Mouse (Mus musculus) MEL (cell line): Measurements from ENCODE around the gene Top3b. TPM values are rescaled to one million over a fixed set of nuclear protein-coding genes. Genes with fewer than 3 reads are reported as not detected.

ENCODE experiments used
- DNase-seq: peaks from one replicate; pipeline ENCODE4 v3.0.0; 2011; ENCODE audit warnings: low read depth, low spot score
- H3K27ac ChIP-seq: 2 replicates; pipeline ENCODE4 v1.5.1; 2012; ENCODE audit warnings: low read depth, mild to moderate bottlenecking, control low read depth, low read length, moderate library complexity; ENCODE audit not compliant: control insufficient read depth
- H3K27me3 ChIP-seq, 2 experiments: fragments of 150-350 bp in 1 of 2; sonication (generic) in 1 of 2; 2 replicates each; pipeline ENCODE4 v1.6.1; 2012; ENCODE audit warnings: low read length in 2 of 2, mild to moderate bottlenecking in 2 of 2, improper control_type of control experiment in 1 of 2, moderate library complexity in 1 of 2; ENCODE audit not compliant: insufficient read depth in 2 of 2, control insufficient read depth in 1 of 2
- H3K36me3 ChIP-seq, 2 experiments: 2 replicates each; pipeline ENCODE4 v1.6.1; 2012 to 2014; ENCODE audit warnings: low read length in 2 of 2, improper control_type of control experiment in 1 of 2, inconsistent platforms in 1 of 2, mild to moderate bottlenecking in 1 of 2; ENCODE audit not compliant: insufficient read depth in 2 of 2, control insufficient read depth in 1 of 2
- H3K4me1 ChIP-seq, 2 experiments: fragments of 150-350 bp in 1 of 2; sonication (generic) in 1 of 2; 2 replicates each; pipeline ENCODE4 v1.6.1; 2012; ENCODE audit warnings: low read length in 2 of 2, improper control_type of control experiment in 1 of 2, mild to moderate bottlenecking in 1 of 2; ENCODE audit not compliant: insufficient read depth in 2 of 2, control insufficient read depth in 1 of 2
- H3K4me3 ChIP-seq, 2 experiments: fragments of 150-350 bp in 1 of 2; sonication (generic) in 1 of 2; 2 replicates each; pipeline ENCODE4 v1.5.1; 2012; ENCODE audit warnings: low read depth in 2 of 2, low read length in 2 of 2, mild to moderate bottlenecking in 2 of 2, moderate library complexity in 2 of 2, control low read depth in 1 of 2, improper control_type of control experiment in 1 of 2; ENCODE audit not compliant: control insufficient read depth in 1 of 2, insufficient read depth in 1 of 2
- H3K79me2 ChIP-seq: 2 replicates; pipeline ENCODE4 v1.6.1; 2012; ENCODE audit warnings: mild to moderate bottlenecking, low read length, moderate library complexity; ENCODE audit not compliant: control insufficient read depth, poor library complexity, insufficient read depth
- H3K9ac ChIP-seq: 2 replicates; pipeline ENCODE4 v1.6.1; 2012; ENCODE audit warnings: low read depth, mild to moderate bottlenecking, control low read depth, low read length, moderate library complexity; ENCODE audit not compliant: control insufficient read depth, poor library complexity, severe bottlenecking
- H3K9me3 ChIP-seq: fragments of 150-350 bp; sonication (generic); replicated peaks from 2 replicates; pipeline ENCODE4 v1.6.1; 2012; ENCODE audit warnings: mild to moderate bottlenecking, low read length, improper control_type of control experiment, moderate library complexity; ENCODE audit not compliant: insufficient read depth
- BHLHE40 ChIP-seq: IDR thresholded peaks from 2 replicates; pipeline ENCODE4 v1.6.1; 2012; ENCODE audit warnings: low read depth, mild to moderate bottlenecking, inconsistent platforms, low read length, improper control_type of control experiment, borderline replicate concordance
- CHD1 ChIP-seq: IDR thresholded peaks from 2 replicates; pipeline ENCODE4 v1.6.1; 2012; ENCODE audit warnings: low read depth, mild to moderate bottlenecking, inconsistent platforms, low read length, improper control_type of control experiment
- CHD2 ChIP-seq: IDR thresholded peaks from 2 replicates; pipeline ENCODE4 v1.6.1; 2011; ENCODE audit warnings: low read length, improper control_type of control experiment
- ELF1 ChIP-seq: IDR thresholded peaks from 2 replicates; pipeline ENCODE4 v1.6.1; 2014; ENCODE audit warnings: low read depth, mild to moderate bottlenecking, inconsistent platforms, low read length, improper control_type of control experiment, moderate library complexity
- EP300 ChIP-seq, 2 experiments: IDR thresholded peaks; 2 replicates each; pipeline ENCODE4 v1.6.1; 2011; ENCODE audit warnings: improper control_type of control experiment in 2 of 2, low read length in 2 of 2, low read depth in 1 of 2, mild to moderate bottlenecking in 1 of 2
- ETS1 ChIP-seq: IDR thresholded peaks from 2 replicates; pipeline ENCODE4 v1.6.1; 2012; ENCODE audit warnings: low read depth, mild to moderate bottlenecking, inconsistent platforms, low read length, improper control_type of control experiment, moderate library complexity
- GATA1 ChIP-seq: IDR thresholded peaks from 2 replicates; pipeline ENCODE4 v1.6.1; 2011; ENCODE audit warnings: low read depth, low read length, improper control_type of control experiment
- JUND ChIP-seq: IDR thresholded peaks from 2 replicates; pipeline ENCODE4 v1.6.1; 2011; ENCODE audit warnings: low read depth, mild to moderate bottlenecking, improper control_type of control experiment, low read length
- KAT2A ChIP-seq: conservative IDR thresholded peaks from 2 replicates; pipeline ENCODE4 v1.6.1; 2012; ENCODE audit warnings: low read depth, low read length, improper control_type of control experiment, inconsistent platforms
- MAFK ChIP-seq: IDR thresholded peaks from 2 replicates; pipeline ENCODE4 v1.6.1; 2011; ENCODE audit warnings: low read depth, mild to moderate bottlenecking, low read length, improper control_type of control experiment, borderline replicate concordance
- MAX ChIP-seq: IDR thresholded peaks from 2 replicates; pipeline ENCODE4 v1.6.1; 2011; ENCODE audit warnings: low read length, improper control_type of control experiment
- MAZ ChIP-seq: IDR thresholded peaks from 2 replicates; pipeline ENCODE4 v1.6.1; 2012; ENCODE audit warnings: low read depth, mild to moderate bottlenecking, inconsistent platforms, low read length, improper control_type of control experiment
- MEF2A ChIP-seq: IDR thresholded peaks from 2 replicates; pipeline ENCODE4 v1.6.1; 2014; ENCODE audit warnings: low read depth, mild to moderate bottlenecking, inconsistent platforms, low read length, improper control_type of control experiment; ENCODE audit not compliant: poor library complexity, insufficient replicate concordance, severe bottlenecking; ENCODE audit errors: extremely low read depth
- MXI1 ChIP-seq: IDR thresholded peaks from 2 replicates; pipeline ENCODE4 v1.6.1; 2011; ENCODE audit warnings: mild to moderate bottlenecking, low read depth, low read length, improper control_type of control experiment
- MYB ChIP-seq: IDR thresholded peaks from 2 replicates; pipeline ENCODE4 v1.6.1; 2011; ENCODE audit warnings: mild to moderate bottlenecking, low read depth, low read length, improper control_type of control experiment
- MYC ChIP-seq: IDR thresholded peaks from 2 replicates; pipeline ENCODE4 v1.6.1; 2011; ENCODE audit warnings: low read depth, mild to moderate bottlenecking, low read length, improper control_type of control experiment, moderate library complexity
- NELFE ChIP-seq: IDR thresholded peaks from 2 replicates; pipeline ENCODE4 v1.6.1; 2011; ENCODE audit warnings: low read depth, low read length, improper control_type of control experiment
- NRF1 ChIP-seq: IDR thresholded peaks from 2 replicates; pipeline ENCODE4 v1.6.1; 2014; ENCODE audit warnings: low read depth, mild to moderate bottlenecking, inconsistent platforms, low read length, improper control_type of control experiment, moderate library complexity; ENCODE audit not compliant: poor library complexity, insufficient read depth, severe bottlenecking
- POLR2A ChIP-seq, 2 experiments: IDR thresholded peaks; 2 replicates each; pipeline ENCODE4 v1.6.1; 2011 to 2012; ENCODE audit warnings: low read length in 2 of 2, mild to moderate bottlenecking in 2 of 2, control low read depth in 1 of 2, improper control_type of control experiment in 1 of 2, low read depth in 1 of 2, moderate library complexity in 1 of 2; ENCODE audit not compliant: control insufficient read depth in 1 of 2, insufficient read depth in 1 of 2, poor library complexity in 1 of 2
- POLR2AphosphoS2 ChIP-seq: IDR thresholded peaks from 2 replicates; pipeline ENCODE4 v1.6.1; 2011; ENCODE audit warnings: low read length, improper control_type of control experiment
- POLR2AphosphoS5 ChIP-seq: IDR thresholded peaks from 2 replicates; pipeline ENCODE4 v1.6.1; 2012; ENCODE audit warnings: low read depth, borderline replicate concordance, mild to moderate bottlenecking, inconsistent platforms, low read length, moderate library complexity, mixed read lengths
- SIN3A ChIP-seq: IDR thresholded peaks from 2 replicates; pipeline ENCODE4 v1.6.1; 2012; ENCODE audit warnings: low read length, improper control_type of control experiment, inconsistent platforms
- SMC3 ChIP-seq: IDR thresholded peaks from 2 replicates; pipeline ENCODE4 v1.6.1; 2011; ENCODE audit warnings: low read depth, low read length, improper control_type of control experiment
- TAL1 ChIP-seq: IDR thresholded peaks from 2 replicates; pipeline ENCODE4 v1.6.1; 2012; ENCODE audit warnings: mild to moderate bottlenecking, inconsistent platforms, low read length, moderate library complexity, mixed read lengths
- TBP ChIP-seq: IDR thresholded peaks from 2 replicates; pipeline ENCODE4 v1.8.0; 2011; ENCODE audit warnings: low read depth, low read length, improper control_type of control experiment
- TCF12 ChIP-seq: IDR thresholded peaks from 2 replicates; pipeline ENCODE4 v1.6.1; 2014; ENCODE audit warnings: low read depth, mild to moderate bottlenecking, inconsistent platforms, low read length, improper control_type of control experiment, moderate library complexity
- UBTF ChIP-seq: IDR thresholded peaks from 2 replicates; pipeline ENCODE4 v1.6.1; 2012; ENCODE audit warnings: low read depth, mild to moderate bottlenecking, inconsistent platforms, low read length, improper control_type of control experiment, moderate library complexity, borderline replicate concordance; ENCODE audit not compliant: insufficient read depth
- USF2 ChIP-seq, 2 experiments: IDR thresholded peaks; 2 replicates each; pipeline ENCODE4 v1.6.1; 2011 to 2012; ENCODE audit warnings: improper control_type of control experiment in 2 of 2, low read length in 2 of 2, borderline replicate concordance in 1 of 2, inconsistent platforms in 1 of 2, low read depth in 1 of 2, mild to moderate bottlenecking in 1 of 2; ENCODE audit not compliant: insufficient read depth in 1 of 2
- ZKSCAN1 ChIP-seq: IDR thresholded peaks from 2 replicates; pipeline ENCODE4 v1.6.1; 2012; ENCODE audit warnings: low read depth, mild to moderate bottlenecking, inconsistent platforms, low read length, improper control_type of control experiment, moderate library complexity
- ZNF384 ChIP-seq: IDR thresholded peaks from 2 replicates; pipeline ENCODE4 v1.6.1; 2012; ENCODE audit warnings: low read depth, mild to moderate bottlenecking, inconsistent platforms, low read length, improper control_type of control experiment
- polyA plus RNA-seq, 2 experiments: library from polyadenylated mRNA; stranded (reverse) in 1 of 2; unstranded in 1 of 2; fragments of >175 nt in 1 of 2; fragments of >200 nt in 1 of 2; gene quantifications; 2 replicates each; pipeline versions ENCODE4 v1.2.1 to v1.2.4; 2012; ENCODE audit warnings: low replicate concordance in 2 of 2, low read depth in 1 of 2; ENCODE audit not compliant: insufficient read length in 2 of 2, insufficient read depth in 1 of 2, missing spikeins in 1 of 2
- total RNA-seq: library from RNA; depleted of rRNA; stranded (reverse); fragments of 300-350 nt; gene quantifications from 2 replicates; pipeline ENCODE4 v1.2.3, GENCODE M21; 2012

Top3b gene
- total and polyA plus RNA-seq, 3 experiments, result 50.5 to 93.2 TPM; not detected in 1

DNA sequence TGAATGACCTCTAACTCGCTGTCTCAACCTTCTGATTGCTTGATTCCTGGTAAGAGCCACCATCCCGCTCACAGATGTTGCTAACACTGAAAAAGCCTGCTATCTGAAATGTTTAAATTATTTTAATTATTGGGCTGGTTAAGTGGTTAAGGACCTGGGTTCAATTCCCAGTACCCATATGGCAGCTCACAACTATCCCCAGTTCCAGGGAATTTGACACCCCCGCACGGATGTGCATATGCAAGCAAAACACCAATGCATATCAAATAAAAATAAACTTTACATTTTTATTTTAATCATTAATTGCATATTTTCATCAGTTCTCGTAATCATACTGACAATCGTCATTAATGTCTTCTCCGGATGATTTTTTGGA, 307 bp upstream of the Top3b start:
- DNase-seq, result no peak
- TF ChIP-seq JUND, result no peak
- TF ChIP-seq USF2 (IDR thresholded peaks at IDR 0.05; ENCODE audit: borderline replicate concordance in 1 of 2, insufficient read depth in 1 of 2, low read depth in 1 of 2, low read length in 2 of 2), result no peak
- no peak for TF ChIP-seq MEF2A
- TF ChIP-seq NELFE, result no peak
- no peak for TF ChIP-seq MAFK
- TF ChIP-seq SMC3, result no peak
- TF ChIP-seq TAL1, result no peak
- TF ChIP-seq POLR2AphosphoS2, result no peak
- TF ChIP-seq SIN3A, result no peak
- no peak for TF ChIP-seq MAZ
- TF ChIP-seq MYC, result no peak
- no peak for TF ChIP-seq POLR2AphosphoS5
- no peak for TF ChIP-seq KAT2A
- no peak for TF ChIP-seq ELF1
- TF ChIP-seq CHD1, result no peak
- TF ChIP-seq UBTF, result no peak
- no peak for TF ChIP-seq NRF1
- TF ChIP-seq, all 39 proteins: peak for 0
- 0 out of 2 replicates have a peak overlapping the region, but pooled peaks have one; percentile 14 for H3K27ac ChIP-seq
- H3K4me1 ChIP-seq, result peaks cover 4 to 10% of the 10 kb centered on the region in 2 experiments
- H3K27me3 ChIP-seq, result no peaks in the 10 kb centered on the region
- peak overlapping the region; percentile 98; the same call in 1 of the 2 replicates for H3K9ac ChIP-seq
- H3K36me3 ChIP-seq, result peaks cover 0 to 28% of the 10 kb centered on the region in 2 experiments; a peak in 3 of 4 replicates
- H3K4me3 ChIP-seq, result peak overlapping the region; percentile 94 to 95
- no peaks in the 10 kb centered on the region for H3K9me3 ChIP-seq
- peaks cover 14% of the 10 kb centered on the region for H3K79me2 ChIP-seq

DNA sequence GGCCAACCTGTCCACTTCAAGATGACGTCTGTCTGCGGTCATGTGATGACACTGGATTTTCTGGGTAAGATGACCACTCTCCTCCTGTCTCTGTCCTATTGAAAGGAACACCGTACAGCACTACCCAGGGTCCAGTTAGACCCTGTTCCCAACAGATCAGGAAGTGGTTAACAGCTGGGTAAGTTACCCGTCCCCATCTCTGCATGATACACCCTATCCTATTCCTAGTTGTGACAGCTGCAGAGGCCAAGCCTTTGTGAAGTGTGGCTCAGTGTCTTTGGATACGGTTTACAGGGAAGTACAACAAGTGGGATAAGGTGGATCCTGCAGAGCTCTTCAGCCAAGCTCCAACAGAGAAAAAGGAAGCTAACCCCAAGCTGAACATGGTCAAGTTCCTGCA, 8.5 kb downstream of the Top3b start:
- no peak for DNase-seq
- Histone ChIP-seq H3K27ac (no peak overlapping the region), H3K4me1 (no peaks in the 10 kb centered on the region), H3K4me3 (no peak overlapping the region), H3K27me3 (no peaks in the 10 kb centered on the region), H3K9me3 (no peaks in the 10 kb centered on the region), H3K36me3 (peaks cover 0 to 25% of the 10 kb centered on the region in 2 experiments; a peak in 2 of 4 replicates), H3K9ac (no peak overlapping the region), H3K79me2 (0 out of 2 replicates have a peak, but pooled peaks cover 2% of the 10 kb centered on the region)
- TF ChIP-seq ELF1 (no peak), SMC3 (no peak), EP300 (IDR thresholded peaks at IDR 0.05; ENCODE audit: low read depth in 1 of 2, low read length in 2 of 2) (no peak), POLR2A (IDR thresholded peaks at IDR 0.05; ENCODE audit: control insufficient read depth in 1 of 2, insufficient read depth in 1 of 2, low read depth in 1 of 2, low read length in 2 of 2, poor library complexity in 1 of 2) (no peak), CHD2 (no peak), CHD1 (no peak), MXI1 (no peak), ZKSCAN1 (no peak), NELFE (no peak), JUND (no peak), MAX (no peak), ETS1 (no peak), GATA1 (no peak), TCF12 (no peak), BHLHE40 (no peak), ZNF384 (no peak), MYB (no peak), MEF2A (no peak), MAFK (no peak), TBP (no peak)
